9 mouse cellular contexts compared by ENCODE assay signal in the genomic region with DNA sequence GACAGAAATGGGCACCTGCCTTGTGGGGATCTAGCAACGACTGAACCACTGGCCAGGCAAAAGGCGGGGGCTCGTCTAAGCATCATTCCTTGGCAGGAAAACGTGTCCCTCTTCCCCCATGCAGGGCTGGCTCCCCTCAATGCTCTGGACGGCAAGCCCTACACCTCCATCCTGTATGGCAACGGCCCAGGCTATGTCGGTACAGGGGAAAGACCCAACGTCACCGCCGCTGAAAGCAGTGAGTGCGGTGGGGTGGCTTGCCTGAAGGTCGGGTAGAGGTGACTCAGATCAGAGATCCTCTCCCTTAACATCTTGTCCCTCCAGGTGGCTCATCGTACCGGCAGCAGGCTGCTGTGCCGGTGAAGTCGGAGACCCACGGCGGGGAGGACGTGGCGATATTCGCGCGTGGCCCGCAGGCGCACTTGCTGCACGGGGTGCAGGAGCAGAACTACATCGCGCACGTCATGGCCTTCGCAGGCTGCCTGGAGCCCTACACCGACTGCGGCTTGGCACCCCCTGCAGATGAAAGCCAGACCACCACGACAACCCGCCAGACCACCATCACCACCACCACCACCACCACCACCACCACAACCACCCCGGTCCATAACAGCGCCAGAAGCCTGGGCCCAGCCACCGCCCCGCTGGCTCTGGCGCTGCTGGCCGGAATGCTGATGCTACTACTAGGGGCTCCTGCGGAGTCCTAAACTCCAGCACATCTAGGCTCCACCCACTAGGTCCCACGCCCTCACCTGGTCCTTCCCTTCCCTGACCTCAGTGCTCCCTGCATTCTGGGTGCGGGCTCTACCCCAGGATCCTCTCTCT. TPM values are rescaled to one million over a fixed set of nuclear protein-coding genes. Genes with fewer than 3 reads are reported as not detected.
A peak's percentile ranks its signal among the peaks of the same experiment; 100 is the strongest.
DNase-seq lines count a peak whose midpoint lies in the region; ATAC-seq and TF ChIP-seq lines count a peak whose summit lies in the region.
"Had no signal": no experiment of that assay in that cellular context is flagged by ENCODE, and none has a peak within 500 bp of the region (broad histone marks: within the 10 kb centered on the region; RNA-seq: fewer than 3 reads in every experiment).

No protein-coding gene starts in this region.

- peaks cover 6% of the 10 kb centered on the region for H3K4me1 ChIP-seq in heart, embryonic 12.5 days (replicated peaks)

- intact Hi-C loops in heart, postnatal 25 days (cut with DNase I): no loop called here
- intact Hi-C loops in left cerebral cortex, adult 2 months (cut with DNase I): no loop called here

- 8% methylated on average over 42 of the region's 43 CpGs for WGBS in heart, embryonic 12.5 days

- no peaks in the 10 kb centered on the region for H3K36me3 ChIP-seq in heart, embryonic 12.5 days

- ATAC-seq in heart, embryonic 12.5 days (ENCODE audit: insufficient number of reproducible peaks, low FRiP score): peak; percentile 9; the same call in 1 of the 2 replicates

- peak overlapping the region; percentile 62 for H3K4me2 ChIP-seq in heart, embryonic 12.5 days

- H3K27ac ChIP-seq in heart, embryonic 12.5 days (ENCODE audit: poor library complexity, severe bottlenecking): no peak overlapping the region
- peak overlapping the region; percentile 19; the same call in 1 of the 2 replicates for H3K27ac ChIP-seq in left cerebral cortex, adult 2 months
- H3K27ac ChIP-seq: macrophage had no signal

- H3K9me3 ChIP-seq in heart, embryonic 12.5 days (replicated peaks): no peaks in the 10 kb centered on the region

- 0 out of 2 replicates have a peak overlapping the region, but pooled peaks have one; percentile 11 for H3K9ac ChIP-seq in heart, embryonic 12.5 days

- peak overlapping the region; percentile 32 for H3K4me3 ChIP-seq in heart, embryonic 12.5 days
- peak overlapping the region; percentile 29 for H3K4me3 ChIP-seq in left cerebral cortex, adult 2 months

- no peak for DNase-seq in heart, postnatal 25 days (ENCODE audit: low spot score)
- DNase-seq in R1 (ENCODE audit: low read depth, low spot score): peak; percentile 21
- peak; percentile 48 to 57 for DNase-seq in frontal cortex, postnatal 36 days (ENCODE audit: low spot score in 2 of 2)
- peak; percentile 39 to 43 for DNase-seq in left cerebral cortex, adult 2 months (ENCODE audit: extremely low spot score in 1 of 2, low spot score in 2 of 2)
- peak; percentile 45 for DNase-seq in right cerebral cortex, adult 18-20 months
- no peak for DNase-seq in urinary bladder, postnatal 36 days (ENCODE audit: low spot score in 2 of 2)
- no peak for DNase-seq in adipocyte (ENCODE audit: low spot score)

- TF ChIP-seq CTCF in left cerebral cortex, adult 2 months (IDR thresholded peaks at IDR 0.05): peak; percentile 30

- peaks cover 51% of the 10 kb centered on the region for H3K27me3 ChIP-seq in heart, embryonic 12.5 days (replicated peaks)

RNA-seq across cellular contexts. Expression of a gene that starts 2.6 kb away (rescaled TPM):
- polyA plus RNA-seq in heart, embryonic 12.5 days (2016; fragmentation: Nextera tagmentation; extraction: Ambion mirVana): not detected in 2 replicates
- total RNA-seq in heart, postnatal 25 days (2021): not detected
- not detected for total RNA-seq in left cerebral cortex, adult 2 months (2021)
- polyA plus RNA-seq: macrophage had no signal

RNA-seq across cellular contexts. Expression of a gene that starts 26.0 kb away (rescaled TPM):
- polyA plus RNA-seq in heart, embryonic 12.5 days (2016; fragmentation: Nextera tagmentation; extraction: Ambion mirVana): not detected in 2 replicates
- not detected for total RNA-seq in heart, postnatal 25 days (2021)
- total RNA-seq in left cerebral cortex, adult 2 months (2021): not detected
- polyA plus RNA-seq: macrophage had no signal

RNA-seq across cellular contexts. Expression of a gene that starts 28.9 kb away (rescaled TPM):
- polyA plus RNA-seq in heart, embryonic 12.5 days (2016; fragmentation: Nextera tagmentation; extraction: Ambion mirVana): 0.22 and 0.50 TPM in 2 replicates
- not detected for total RNA-seq in heart, postnatal 25 days (2021)
- 10 to 100 TPM in 1 of 2 experiments, 1 to 10 TPM in 1; 7.1 to 13.4 TPM for total RNA-seq in left cerebral cortex, adult 2 months (2021)
- polyA plus RNA-seq: macrophage had no signal

RNA-seq across cellular contexts. Expression of a gene that starts 37.7 kb away (rescaled TPM):
- polyA plus RNA-seq in heart, embryonic 12.5 days (2016; fragmentation: Nextera tagmentation; extraction: Ambion mirVana): not detected in 2 replicates
- total RNA-seq in heart, postnatal 25 days (2021): not detected
- total RNA-seq in left cerebral cortex, adult 2 months (2021): not detected
- polyA plus RNA-seq: macrophage had no signal

RNA-seq across cellular contexts. Expression of a gene that starts 55.7 kb away (rescaled TPM):
- not detected in 2 replicates for polyA plus RNA-seq in heart, embryonic 12.5 days (2016; fragmentation: Nextera tagmentation; extraction: Ambion mirVana)
- not detected for total RNA-seq in heart, postnatal 25 days (2021)
- under 1 TPM; 0.47 to 0.57 TPM for total RNA-seq in left cerebral cortex, adult 2 months (2021)
- polyA plus RNA-seq: macrophage had no signal

Comparison
In these comparisons a context has a peak if more than half of its experiments do, and no peak if none do; other contexts are left out.
1. DNase-seq: peak in R1 (single experiment), frontal cortex, postnatal 36 days (2 of 2), left cerebral cortex, adult 2 months (2 of 2) and right cerebral cortex, adult 18-20 months (single experiment); none in heart, postnatal 25 days (single experiment), urinary bladder, postnatal 36 days (0 of 2) and adipocyte (single experiment).
2. RNA of a gene that starts 28.9 kb away (total RNA-seq): 7.1 to 13.4 TPM in left cerebral cortex, adult 2 months; not detected in heart, postnatal 25 days; every median in the first group is over 4 times any median in the second.